Mouse (Mus musculus) layer of hippocampus, adult 9-10 months (tissue): ENCODE data around the gene Cttnbp2nl.

Source experiments
- DNase-seq: peaks from one replicate; pipeline ENCODE4 v3.0.0; 2022; ENCODE audit warnings: low spot score

The Cttnbp2nl gene

DNA sequence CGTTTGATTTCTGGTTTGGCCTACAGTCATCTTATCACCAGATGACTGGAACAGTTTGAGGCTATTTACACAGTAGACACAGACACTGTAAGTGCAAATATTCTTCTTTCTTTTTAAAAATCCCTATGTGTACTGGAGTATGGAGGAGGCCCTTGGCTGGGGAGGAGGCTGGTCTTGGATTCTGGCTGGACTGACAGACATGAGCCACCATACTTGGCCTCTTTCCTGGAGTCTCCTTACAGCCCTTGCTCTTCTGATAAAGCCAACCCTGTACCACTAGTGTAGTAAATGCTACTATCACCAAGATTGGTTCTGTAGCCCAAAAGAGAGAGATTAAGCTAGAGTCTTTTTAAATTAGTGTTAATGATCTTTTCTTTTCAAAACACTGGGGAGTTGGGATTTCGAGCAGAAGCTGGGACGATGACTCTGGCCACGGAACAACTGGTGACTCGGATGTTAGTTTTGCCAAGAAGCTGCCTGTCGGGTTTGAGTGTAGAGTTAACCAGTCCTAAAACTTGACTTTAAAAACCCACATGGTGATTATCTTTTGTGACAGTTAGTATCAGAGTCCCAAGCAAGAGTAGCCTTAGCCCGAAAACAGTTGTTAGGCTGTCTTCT lies 40.1 kb downstream of the Cttnbp2nl start:
- DNase-seq, result no peak

DNA sequence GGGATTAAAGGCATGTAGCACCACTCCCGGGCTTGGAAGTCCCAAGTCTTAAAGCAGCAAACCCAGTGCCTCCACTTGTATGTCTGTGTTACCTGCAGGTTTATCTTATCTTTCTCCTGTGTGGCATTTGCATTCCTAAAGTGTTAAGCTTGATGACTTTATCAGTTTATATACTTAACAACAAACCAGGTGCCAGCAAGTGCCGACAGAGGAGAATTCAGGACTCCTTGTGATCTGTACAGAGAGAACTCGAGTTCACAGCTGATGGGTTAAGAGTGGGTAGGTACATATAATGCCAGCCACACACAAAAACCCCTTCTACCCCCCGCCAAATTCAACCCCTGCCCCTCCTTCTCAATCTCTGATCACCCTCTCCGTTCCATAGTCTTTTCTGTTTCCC lies 41.1 kb downstream of the Cttnbp2nl start:
- no peak for DNase-seq

- DNase-seq, result no peak
Measured at GRCm38 (mm10) chr3:105010681-105011339, 42.1 kb downstream of the Cttnbp2nl start.

DNA sequence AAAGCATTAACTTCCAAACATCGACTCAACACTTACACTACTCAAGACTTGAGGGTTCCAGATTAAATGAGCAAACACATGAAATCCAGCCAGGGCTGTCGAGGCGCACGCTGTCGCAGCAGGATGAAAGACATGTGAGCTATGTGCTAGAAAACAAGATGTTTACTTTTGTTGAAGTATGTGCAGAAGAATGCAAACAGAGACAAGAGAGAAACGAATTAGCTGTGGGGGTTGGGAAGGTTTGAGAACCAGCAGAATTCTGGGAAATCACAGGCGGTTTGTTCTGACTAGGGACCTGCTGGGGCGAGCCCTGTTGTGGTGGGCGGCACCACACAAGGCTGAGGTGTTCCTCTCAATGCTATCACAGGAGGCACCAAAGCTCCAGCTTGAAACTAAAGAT lies 44.9 kb downstream of the Cttnbp2nl start:
- no peak for DNase-seq

DNA sequence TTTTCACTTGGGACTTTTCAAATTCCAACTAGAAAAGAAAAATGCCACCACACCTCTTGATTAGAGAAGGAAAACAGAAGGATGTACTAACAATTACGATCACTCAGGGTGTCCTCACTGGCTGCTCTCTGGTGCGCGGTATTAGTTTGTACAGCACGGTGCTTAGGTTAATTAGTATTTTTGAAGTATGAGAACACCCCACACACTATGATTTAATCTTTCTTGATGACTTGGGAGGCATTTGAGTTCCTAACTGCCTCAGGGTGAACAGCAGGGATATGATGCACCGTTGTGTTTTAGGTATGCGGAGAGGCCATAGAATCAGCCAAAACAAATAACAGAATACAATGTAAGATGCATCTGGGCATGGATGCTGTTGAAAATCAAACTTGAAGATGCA lies 46.8 kb downstream of the Cttnbp2nl start:
- no peak for DNase-seq

GRCm38 (mm10) chr3:105005561-105006065 lies 47.3 kb downstream of the Cttnbp2nl start:
- DNase-seq, result no peak

GRCm38 (mm10) chr3:105005011-105005410 lies 47.9 kb downstream of the Cttnbp2nl start:
- no peak for DNase-seq

DNA sequence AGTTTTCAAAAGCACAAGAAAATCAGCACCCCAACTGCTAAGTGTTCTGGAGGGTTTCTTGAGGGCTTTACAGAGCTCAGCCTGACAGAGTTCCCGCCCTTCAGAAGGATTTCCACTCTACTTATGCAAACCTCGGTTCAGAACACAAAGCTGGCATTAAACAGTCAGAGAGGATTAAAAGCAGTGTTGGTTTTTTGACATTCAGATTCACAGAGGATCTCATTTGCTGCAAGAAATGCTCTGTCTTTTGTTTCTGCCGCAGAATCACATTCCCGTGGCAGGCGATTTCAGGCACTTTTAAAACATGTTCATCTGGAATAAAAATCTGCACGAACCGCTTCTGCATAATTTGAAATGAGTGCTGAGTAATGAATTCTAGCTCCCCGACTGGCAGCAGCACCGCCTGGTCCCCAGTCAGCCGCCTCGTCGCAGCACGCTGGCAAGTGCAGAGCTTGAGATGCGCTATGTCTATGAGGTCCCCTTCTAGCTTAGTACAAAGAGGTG lies 48.9 kb downstream of the Cttnbp2nl start:
- DNase-seq, result peak; percentile 55

GRCm38 (mm10) chr3:105001374-105001773 lies 51.6 kb downstream of the Cttnbp2nl start:
- DNase-seq, result no peak

DNA sequence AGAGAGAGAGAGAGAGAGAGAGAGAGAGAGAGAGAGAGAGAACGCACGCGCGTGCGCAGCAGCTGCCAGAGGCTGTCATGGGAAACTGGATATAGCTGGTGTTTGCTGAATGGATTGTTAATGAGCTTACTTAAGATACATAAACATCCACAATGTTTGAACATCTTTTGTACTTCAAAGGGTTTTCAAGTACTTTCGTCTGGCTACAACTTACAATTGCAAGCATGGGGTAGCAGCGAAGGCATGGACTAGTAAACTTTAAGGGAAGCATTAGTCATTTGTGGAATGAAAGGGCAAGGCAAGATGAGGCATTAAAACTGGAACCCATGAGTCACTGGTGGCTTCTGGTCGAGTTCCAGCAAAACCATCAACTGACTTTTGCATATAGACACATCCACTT lies 52.4 kb downstream of the Cttnbp2nl start:
- no peak for DNase-seq

GRCm38 (mm10) chr3:104997563-104997962 lies 55.4 kb downstream of the Cttnbp2nl start:
- no peak for DNase-seq

DNA sequence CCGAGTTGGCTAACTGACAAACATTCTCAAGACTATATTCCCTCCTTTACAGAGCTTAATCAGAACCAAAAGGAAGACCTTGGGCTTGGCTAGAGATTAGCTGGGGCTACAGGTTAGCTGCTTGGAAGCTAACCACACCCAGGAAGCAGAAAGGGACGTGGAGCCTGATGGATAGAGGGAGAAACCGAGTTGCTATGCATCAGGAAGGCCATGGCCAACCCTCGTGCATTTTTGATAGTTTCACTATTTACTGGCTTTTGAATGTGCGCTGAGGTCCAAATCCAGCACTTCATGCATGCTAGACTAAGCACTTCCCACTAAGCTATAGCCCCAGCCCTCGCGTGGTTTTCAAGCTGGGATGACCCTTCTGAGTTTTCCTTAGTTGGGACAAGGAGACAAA lies 57.2 kb downstream of the Cttnbp2nl start:
- DNase-seq, result no peak

- DNase-seq, result no peak
Measured at GRCm38 (mm10) chr3:104994415-104994841, 58.5 kb downstream of the Cttnbp2nl start.

DNA sequence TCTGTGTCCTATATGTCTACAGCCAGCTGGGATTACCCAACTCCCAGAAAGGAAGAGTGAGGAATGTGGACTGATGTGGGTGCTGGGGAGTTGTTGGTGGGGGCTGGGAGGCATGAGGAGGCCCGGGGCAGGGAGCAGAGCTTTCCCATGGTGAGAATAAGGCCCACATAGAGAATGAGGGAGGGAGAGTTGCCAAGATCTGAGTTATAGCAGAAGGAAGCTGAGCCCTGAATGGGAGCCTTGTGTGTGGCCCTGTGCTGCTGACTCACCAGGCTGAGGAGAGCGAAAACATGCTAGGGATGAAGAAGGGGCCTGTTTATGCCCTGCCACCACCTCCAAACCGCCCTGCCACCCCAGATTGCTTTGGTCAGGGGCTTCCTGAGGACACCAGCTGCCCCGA lies 59.1 kb downstream of the Cttnbp2nl start:
- DNase-seq, result no peak

DNA sequence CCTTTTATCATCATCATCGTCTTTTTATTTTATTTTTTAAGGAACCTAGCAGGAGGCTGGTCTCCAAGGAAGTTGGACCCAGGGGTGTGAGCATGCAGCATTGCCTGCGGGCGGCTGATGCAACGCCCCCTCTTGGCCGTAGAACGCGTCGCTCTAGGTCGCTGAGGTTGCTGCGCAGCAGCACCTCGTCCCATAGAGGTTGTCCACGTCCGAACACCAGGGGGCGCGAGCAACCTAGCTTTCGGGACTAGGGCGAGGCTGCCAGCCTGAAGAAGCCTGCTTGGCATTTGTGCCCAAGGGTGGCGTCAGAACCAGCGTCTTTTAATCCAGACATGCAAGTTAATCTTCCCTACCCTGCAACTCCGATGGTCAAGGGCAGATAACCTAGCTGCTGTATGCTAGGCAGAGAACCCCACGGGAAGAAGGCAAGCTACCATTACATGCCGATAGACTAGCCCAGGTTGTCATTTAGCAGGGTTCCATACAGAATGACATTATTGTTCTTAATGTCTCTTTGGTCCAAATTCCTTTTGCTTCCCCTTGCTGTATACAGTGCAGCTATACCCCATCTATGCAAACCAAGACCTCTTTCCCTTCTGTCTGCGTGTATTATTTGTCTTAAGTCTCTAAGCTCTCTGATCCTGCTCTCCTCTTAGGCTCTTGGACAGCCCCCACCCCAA lies 60.1 kb downstream of the Cttnbp2nl start:
- DNase-seq, result peak; percentile 84

DNA sequence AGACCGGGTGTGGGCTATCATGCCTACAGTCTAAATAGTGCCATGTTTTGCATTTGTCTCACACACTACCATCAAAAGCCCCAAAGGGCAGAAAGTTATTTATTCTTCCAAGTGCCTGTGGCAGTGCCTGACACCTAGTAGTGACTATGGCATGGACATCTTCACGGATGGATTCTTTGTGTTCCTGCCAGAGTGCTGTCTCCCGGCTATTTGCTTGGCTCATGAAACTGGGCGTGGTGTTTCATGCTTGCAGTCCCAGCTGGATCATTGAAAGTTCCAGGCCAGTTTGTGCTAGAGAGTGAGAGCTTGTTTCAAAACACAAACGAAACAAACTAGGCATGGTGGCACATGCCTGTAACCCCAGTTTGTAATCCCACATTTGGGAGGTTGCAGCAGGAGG lies 61.2 kb downstream of the Cttnbp2nl start:
- no peak for DNase-seq

- DNase-seq, result no peak
Measured at GRCm38 (mm10) chr3:104987884-104988283, 65.1 kb downstream of the Cttnbp2nl start.

GRCm38 (mm10) chr3:104979735-104980134 lies 73.2 kb downstream of the Cttnbp2nl start:
- no peak for DNase-seq

- DNase-seq, result peak; percentile 72
Measured at GRCm38 (mm10) chr3:104967548-104968300, 85.2 kb downstream of the Cttnbp2nl start.

DNA sequence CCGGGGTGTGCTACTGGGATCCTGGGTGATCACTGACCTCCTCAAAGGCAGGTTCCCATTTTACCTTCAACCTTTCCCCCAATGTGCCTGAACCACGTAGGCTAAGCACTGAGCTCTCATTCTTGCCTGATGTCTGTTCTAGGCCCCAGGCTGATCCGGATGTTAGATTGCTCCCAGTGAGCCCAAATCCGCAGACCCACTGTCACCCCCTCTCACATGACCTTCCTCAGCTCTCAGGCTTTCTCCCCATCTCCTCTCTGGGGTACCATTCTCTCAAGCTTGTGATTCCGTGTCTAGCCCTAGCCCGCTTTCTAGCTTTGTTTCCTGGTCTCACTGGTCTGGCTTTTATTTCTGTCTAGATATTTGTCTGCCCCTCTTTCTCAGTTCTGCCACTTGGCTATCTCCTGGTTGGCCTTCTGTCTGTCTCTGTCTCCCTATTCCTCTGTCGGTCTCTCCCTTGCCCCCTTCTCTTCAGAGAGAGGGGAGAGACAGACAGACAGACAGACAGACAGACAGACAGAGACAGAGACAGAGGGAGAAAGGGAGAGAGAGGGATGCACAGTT lies 86.9 kb downstream of the Cttnbp2nl start:
- no peak for DNase-seq

- DNase-seq, result no peak
Measured at GRCm38 (mm10) chr3:104965070-104965855, 87.7 kb downstream of the Cttnbp2nl start.
